Mouse (Mus musculus): ENCODE measurements around the gene Ccdc24. TPM values are rescaled to one million over a fixed set of nuclear protein-coding genes. Genes with fewer than 3 reads are reported as not detected.

Gene Ccdc24
- 2.3 and 3.3 TPM in 2 replicates for polyA plus RNA-seq (2014; fragmentation: Nextera tagmentation; extraction: Ambion mirVana)

- no peak within 1 kb of the TSS for H3K27ac ChIP-seq (replicated peaks; ENCODE audit: low read depth, low read length)
- H3K4me3 ChIP-seq (ENCODE audit: low read depth, low read length) = 0 out of 2 replicates have a peak within 1 kb of the TSS, but pooled peaks have one; percentile 11
- H3K9me3 ChIP-seq (ENCODE audit: control insufficient read depth, low read length) = no peaks in the 10 kb centered on the region
- 0 out of 2 replicates have a peak, but pooled peaks cover 2% of the 10 kb centered on the region for H3K27me3 ChIP-seq (replicated peaks; ENCODE audit: control insufficient read depth, insufficient read depth, low read length)
- H3K4me1 ChIP-seq (ENCODE audit: control insufficient read depth, insufficient read depth, low read length) = peaks cover 14% of the 10 kb centered on the region; the same call in 1 of the 2 replicates
- 8% methylated on average over 12 of the region's 14 CpGs for WGBS
- peak within 1 kb of the TSS; percentile 38 for H3K4me2 ChIP-seq (ENCODE audit: low read depth, low read length)
- no peak for DNase-seq (ENCODE audit: low spot score)
- H3K36me3 ChIP-seq (ENCODE audit: control insufficient read depth, insufficient read depth, low read length) = peaks cover 46% of the 10 kb centered on the region
- peak within 1 kb of the TSS; percentile 49 for H3K9ac ChIP-seq (ENCODE audit: low read depth, low read length)
- peak; percentile 2; the same call in 1 of the 2 replicates for ATAC-seq (ENCODE audit: low read depth)
Measured at GRCm38 (mm10) chr4:117872471-117872886, at the start of gene Ccdc24. Gene Ccdc24 (minus strand): TSS chr4:117872557.

- no peaks in the 10 kb centered on the region for H3K4me1 ChIP-seq (ENCODE audit: control insufficient read depth, insufficient read depth, low read length)
- H3K9me3 ChIP-seq (ENCODE audit: control insufficient read depth, low read length) = no peaks in the 10 kb centered on the region
- no peak overlapping the region for H3K9ac ChIP-seq (ENCODE audit: low read depth, low read length)
- no peak overlapping the region for H3K4me3 ChIP-seq (ENCODE audit: low read depth, low read length)
- ATAC-seq (ENCODE audit: low read depth) (no peak), DNase-seq (ENCODE audit: low spot score) (no peak)
- peaks cover 8% of the 10 kb centered on the region for H3K27me3 ChIP-seq (replicated peaks; ENCODE audit: control insufficient read depth, insufficient read depth, low read length)
- H3K27ac ChIP-seq (replicated peaks; ENCODE audit: low read depth, low read length) = no peak overlapping the region
- H3K4me2 ChIP-seq (ENCODE audit: low read depth, low read length) = no peak overlapping the region
- H3K36me3 ChIP-seq (ENCODE audit: control insufficient read depth, insufficient read depth, low read length) = no peaks in the 10 kb centered on the region; the same call in 1 of the 2 replicates
- WGBS = 84% methylated on average over 2 of the region's 2 CpGs
Measured at GRCm38 (mm10) chr4:117921358-117921757, 49.0 kb upstream of the Ccdc24 start.

- H3K4me1 ChIP-seq (ENCODE audit: control insufficient read depth, insufficient read depth, low read length) = peaks cover 12% of the 10 kb centered on the region
- H3K27ac ChIP-seq (replicated peaks; ENCODE audit: low read depth, low read length) = no peak overlapping the region
- H3K27me3 ChIP-seq (replicated peaks; ENCODE audit: control insufficient read depth, insufficient read depth, low read length) = no peaks in the 10 kb centered on the region
- H3K9me3 ChIP-seq (ENCODE audit: control insufficient read depth, low read length) = no peaks in the 10 kb centered on the region
- H3K9ac ChIP-seq (ENCODE audit: low read depth, low read length) = no peak overlapping the region
- no peak overlapping the region for H3K4me2 ChIP-seq (ENCODE audit: low read depth, low read length)
- 77% methylated on average over 5 of the region's 5 CpGs for WGBS
- ATAC-seq (ENCODE audit: low read depth) (no peak), DNase-seq (ENCODE audit: low spot score) (no peak)
- no peak overlapping the region for H3K4me3 ChIP-seq (ENCODE audit: low read depth, low read length)
- no peaks in the 10 kb centered on the region for H3K36me3 ChIP-seq (ENCODE audit: control insufficient read depth, insufficient read depth, low read length)
Measured at GRCm38 (mm10) chr4:117918762-117919161, 46.4 kb upstream of the Ccdc24 start.

DNA sequence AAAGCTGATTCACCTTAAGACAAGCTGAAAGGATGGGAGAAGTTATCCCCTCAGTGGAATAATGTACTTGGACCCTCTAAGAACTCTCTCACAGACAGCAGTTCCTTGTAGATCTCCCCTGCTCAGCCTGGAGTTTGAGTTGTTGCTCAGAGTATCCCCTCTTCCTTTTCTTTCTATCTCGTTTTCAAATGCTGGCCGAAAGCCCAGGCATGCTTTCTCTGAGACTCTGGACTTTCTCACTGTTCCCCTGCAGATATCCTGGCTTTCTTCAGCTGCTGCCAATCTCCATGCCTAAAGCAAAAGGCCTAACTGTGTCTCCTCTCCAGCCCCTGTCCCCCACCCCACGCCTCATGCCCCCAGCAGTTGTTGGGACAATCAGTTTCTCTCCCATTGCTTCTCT lies 45.9 kb upstream of the Ccdc24 start:
- H3K9ac ChIP-seq (ENCODE audit: low read depth, low read length) = no peak overlapping the region
- H3K4me2 ChIP-seq (ENCODE audit: low read depth, low read length) = no peak overlapping the region
- WGBS = 61% methylated on average over 3 of the region's 3 CpGs
- DNase-seq (ENCODE audit: low spot score) (peak; percentile 40), ATAC-seq (ENCODE audit: low read depth) (no peak)
- H3K36me3 ChIP-seq (ENCODE audit: control insufficient read depth, insufficient read depth, low read length) = no peaks in the 10 kb centered on the region
- H3K4me3 ChIP-seq (ENCODE audit: low read depth, low read length) = no peak overlapping the region
- no peaks in the 10 kb centered on the region for H3K9me3 ChIP-seq (ENCODE audit: control insufficient read depth, low read length)
- H3K27ac ChIP-seq (replicated peaks; ENCODE audit: low read depth, low read length) = no peak overlapping the region
- H3K4me1 ChIP-seq (ENCODE audit: control insufficient read depth, insufficient read depth, low read length) = peaks cover 17% of the 10 kb centered on the region
- no peaks in the 10 kb centered on the region for H3K27me3 ChIP-seq (replicated peaks; ENCODE audit: control insufficient read depth, insufficient read depth, low read length)

DNA sequence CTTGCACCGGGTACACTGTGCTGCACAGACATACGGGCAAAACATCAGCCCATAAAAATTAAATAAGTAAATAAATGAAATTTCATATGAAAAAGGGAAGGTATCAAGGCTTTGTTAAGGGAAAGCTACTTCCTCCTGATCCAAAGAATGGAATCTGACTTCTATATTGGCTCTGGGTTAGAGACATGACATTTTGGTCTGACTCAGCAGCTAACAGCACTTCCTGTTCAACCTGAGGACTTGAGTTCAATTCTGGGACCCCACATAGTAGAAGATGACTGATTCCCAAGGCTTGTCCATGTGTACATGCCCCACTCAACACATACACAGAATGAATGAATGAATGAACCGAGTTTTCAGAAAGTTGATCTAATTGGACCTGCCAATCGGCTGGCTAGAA lies 45.5 kb upstream of the Ccdc24 start:
- H3K27ac ChIP-seq (replicated peaks; ENCODE audit: low read depth, low read length) = no peak overlapping the region
- ATAC-seq (ENCODE audit: low read depth) = no peak

DNA sequence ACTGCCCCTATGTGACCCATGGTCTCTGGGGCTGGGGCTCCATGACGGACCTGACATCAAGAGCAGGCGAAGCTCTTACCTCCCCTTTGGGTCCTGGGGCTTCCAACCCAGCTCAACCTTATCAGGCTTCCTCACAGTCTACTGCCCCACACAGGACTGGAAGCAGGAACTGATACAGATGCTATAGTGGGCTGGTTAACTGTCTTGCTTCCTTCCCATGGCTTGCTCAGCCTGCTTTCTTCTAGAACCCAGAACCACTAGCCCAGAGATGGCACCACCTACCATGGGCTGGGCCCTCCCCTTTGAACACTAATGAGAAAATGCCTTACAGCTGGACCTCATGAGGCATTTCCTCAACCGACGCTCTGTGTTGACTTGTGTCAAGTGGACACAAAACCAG lies 45.0 kb upstream of the Ccdc24 start:
- H3K36me3 ChIP-seq (ENCODE audit: control insufficient read depth, insufficient read depth, low read length) = peaks cover under 1% of the 10 kb centered on the region; the same call in 1 of the 2 replicates
- H3K4me1 ChIP-seq (ENCODE audit: control insufficient read depth, insufficient read depth, low read length) = peaks cover 26% of the 10 kb centered on the region
- ATAC-seq (ENCODE audit: low read depth) (no peak), DNase-seq (ENCODE audit: low spot score) (no peak)
- WGBS = 78% methylated on average over 4 of the region's 4 CpGs
- no peak overlapping the region for H3K4me3 ChIP-seq (ENCODE audit: low read depth, low read length)
- H3K9ac ChIP-seq (ENCODE audit: low read depth, low read length) = no peak overlapping the region
- no peaks in the 10 kb centered on the region for H3K27me3 ChIP-seq (replicated peaks; ENCODE audit: control insufficient read depth, insufficient read depth, low read length)
- H3K9me3 ChIP-seq (ENCODE audit: control insufficient read depth, low read length) = no peaks in the 10 kb centered on the region
- no peak overlapping the region for H3K27ac ChIP-seq (replicated peaks; ENCODE audit: low read depth, low read length)
- H3K4me2 ChIP-seq (ENCODE audit: low read depth, low read length) = no peak overlapping the region

More for the DNA sequence above, 45.5 kb upstream of the Ccdc24 start:
- H3K27me3 ChIP-seq (replicated peaks; ENCODE audit: control insufficient read depth, insufficient read depth, low read length) = no peaks in the 10 kb centered on the region
- H3K9ac ChIP-seq (ENCODE audit: low read depth, low read length) = no peak overlapping the region
- no peaks in the 10 kb centered on the region for H3K36me3 ChIP-seq (ENCODE audit: control insufficient read depth, insufficient read depth, low read length)
- 89% methylated on average over 4 of the region's 4 CpGs for WGBS
- no peak for DNase-seq (ENCODE audit: low spot score)
- H3K4me3 ChIP-seq (ENCODE audit: low read depth, low read length) = no peak overlapping the region
- no peaks in the 10 kb centered on the region for H3K9me3 ChIP-seq (ENCODE audit: control insufficient read depth, low read length)
- no peak overlapping the region for H3K4me2 ChIP-seq (ENCODE audit: low read depth, low read length)
- peaks cover 22% of the 10 kb centered on the region for H3K4me1 ChIP-seq (ENCODE audit: control insufficient read depth, insufficient read depth, low read length)

DNA sequence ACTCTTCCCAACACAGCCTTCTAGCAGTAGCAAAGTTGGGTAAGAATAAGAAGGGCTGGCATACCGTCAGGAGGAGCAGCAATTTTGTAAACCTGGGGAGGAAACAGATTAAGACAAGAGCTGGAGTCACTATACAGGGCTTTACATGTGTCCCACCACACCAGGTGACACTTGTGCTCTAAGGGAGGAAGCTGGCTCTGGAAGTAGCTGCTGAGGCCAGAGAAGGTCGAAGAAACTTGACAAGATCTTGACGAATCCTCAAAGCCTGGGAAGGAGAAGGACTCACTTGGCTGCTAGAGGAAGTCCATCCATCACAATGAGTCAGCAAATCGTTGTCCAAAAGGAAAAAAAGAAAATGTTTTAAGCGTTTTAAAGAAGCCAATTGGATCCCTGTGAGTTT lies 44.0 kb upstream of the Ccdc24 start:
- ATAC-seq (ENCODE audit: low read depth) = no peak
- H3K9me3 ChIP-seq (ENCODE audit: control insufficient read depth, low read length) = no peaks in the 10 kb centered on the region
- H3K27ac ChIP-seq (replicated peaks; ENCODE audit: low read depth, low read length) = no peak overlapping the region
- H3K9ac ChIP-seq (ENCODE audit: low read depth, low read length) = no peak overlapping the region
- H3K4me2 ChIP-seq (ENCODE audit: low read depth, low read length) = peak overlapping the region; percentile 87
- no peak for DNase-seq (ENCODE audit: low spot score)
- WGBS = 80% methylated on average over 5 of the region's 5 CpGs
- no peaks in the 10 kb centered on the region for H3K27me3 ChIP-seq (replicated peaks; ENCODE audit: control insufficient read depth, insufficient read depth, low read length)
- H3K36me3 ChIP-seq (ENCODE audit: control insufficient read depth, insufficient read depth, low read length) = peaks cover 11% of the 10 kb centered on the region
- peaks cover 26% of the 10 kb centered on the region for H3K4me1 ChIP-seq (ENCODE audit: control insufficient read depth, insufficient read depth, low read length)
- H3K4me3 ChIP-seq (ENCODE audit: low read depth, low read length) = no peak overlapping the region

DNA sequence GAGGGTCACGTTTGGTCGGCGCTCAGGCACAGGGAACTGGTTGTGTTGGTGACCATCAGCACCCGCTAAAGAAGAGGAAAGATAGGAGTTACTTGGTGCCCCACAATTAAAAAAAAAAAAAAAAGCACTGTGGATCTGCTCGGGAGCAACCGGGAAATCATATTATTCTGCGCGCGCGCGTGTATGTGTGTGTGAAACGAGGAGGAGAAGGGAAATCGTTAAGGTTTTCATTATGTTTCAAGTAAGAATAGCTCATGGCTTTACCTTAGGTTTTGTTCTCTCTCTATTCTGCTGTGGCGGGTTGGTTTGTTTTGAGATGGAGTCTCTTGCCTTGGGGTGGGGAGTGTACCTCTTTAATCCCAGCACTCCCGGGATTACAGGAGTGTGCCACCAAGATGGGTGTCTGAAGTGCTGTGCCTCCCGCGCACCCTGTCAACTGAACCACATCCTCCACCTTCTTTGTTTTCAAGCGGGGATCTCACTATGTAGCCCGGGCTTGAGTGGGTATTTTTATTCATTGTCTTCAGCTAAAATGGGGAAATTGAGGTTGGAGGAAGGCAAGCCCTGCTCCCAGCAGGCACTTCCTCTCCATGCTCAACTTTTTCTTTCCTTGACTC lies 43.2 kb upstream of the Ccdc24 start:
- Histone ChIP-seq H3K27me3 (replicated peaks; ENCODE audit: control insufficient read depth, insufficient read depth, low read length) (no peaks in the 10 kb centered on the region), H3K4me1 (ENCODE audit: control insufficient read depth, insufficient read depth, low read length) (peaks cover 26% of the 10 kb centered on the region), H3K4me2 (ENCODE audit: low read depth, low read length) (peak overlapping the region; percentile 87), H3K36me3 (ENCODE audit: control insufficient read depth, insufficient read depth, low read length) (peaks cover 19% of the 10 kb centered on the region), H3K4me3 (ENCODE audit: low read depth, low read length) (peak overlapping the region; percentile 71), H3K9me3 (ENCODE audit: control insufficient read depth, low read length) (no peaks in the 10 kb centered on the region), H3K27ac (replicated peaks; ENCODE audit: low read depth, low read length) (no peak overlapping the region; the same call in 1 of the 2 replicates), H3K9ac (ENCODE audit: low read depth, low read length) (peak overlapping the region; percentile 82)
- no peak for ATAC-seq (ENCODE audit: low read depth)
- WGBS = 5% methylated on average over 19 of the region's 19 CpGs
- DNase-seq (ENCODE audit: low spot score) = no peak
